Mouse (Mus musculus): ENCODE data around the gene Sel1l3. TPM values are rescaled to one million over a fixed set of nuclear protein-coding genes. Genes with fewer than 3 reads are reported as not detected.

Sel1l3 gene
- total RNA-seq, 2 experiments from 2014 or later, result 0.55 to 0.57 TPM

- DNase-seq, result no peak
- intact Hi-C loops (cut with DNase I), result no loop called here
These were observed 66.3 kb downstream of the Sel1l3 start for GRCm38 (mm10) chr5:53147418-53147817.

- intact Hi-C loops (cut with DNase I), result no loop called here
- DNase-seq, result no peak
These were observed 67.1 kb downstream of the Sel1l3 start for GRCm38 (mm10) chr5:53146684-53147061.

GRCm38 (mm10) chr5:53146049-53146683 lies 67.6 kb downstream of the Sel1l3 start:
- no peak for DNase-seq
- intact Hi-C loops (cut with DNase I), result no loop called here

GRCm38 (mm10) chr5:53142587-53142986 lies 71.1 kb downstream of the Sel1l3 start:
- intact Hi-C loops (cut with DNase I), result no loop called here
- no peak for DNase-seq

GRCm38 (mm10) chr5:53140158-53140927 lies 73.4 kb downstream of the Sel1l3 start:
- intact Hi-C loops (cut with DNase I), result no loop called here
- DNase-seq, result no peak

- intact Hi-C loops (cut with DNase I), result no loop called here
- peak in 1 of 2 experiments; percentile 6 for DNase-seq
These were observed 74.2 kb downstream of the Sel1l3 start for GRCm38 (mm10) chr5:53139566-53139965.

GRCm38 (mm10) chr5:53139140-53139539 lies 74.6 kb downstream of the Sel1l3 start:
- peak in 1 of 2 experiments; percentile 6 for DNase-seq
- intact Hi-C loops (cut with DNase I), result no loop called here

- intact Hi-C loops (cut with DNase I), result no loop called here
These were observed 75.7 kb downstream of the Sel1l3 start for GRCm38 (mm10) chr5:53138025-53138424.

GRCm38 (mm10) chr5:53135984-53136383 lies 77.7 kb downstream of the Sel1l3 start:
- intact Hi-C loops (cut with DNase I), result no loop called here
- DNase-seq, result no peak

More at GRCm38 (mm10) chr5:53138025-53138424, 75.7 kb downstream of the Sel1l3 start:
- DNase-seq, result no peak

- intact Hi-C loops (cut with DNase I), result no loop called here
- DNase-seq, result no peak
These were observed 79.7 kb downstream of the Sel1l3 start for GRCm38 (mm10) chr5:53134003-53134402.

GRCm38 (mm10) chr5:53124701-53125100 lies 89.0 kb downstream of the Sel1l3 start:
- intact Hi-C loops (cut with DNase I), result no loop called here
- DNase-seq, result no peak

GRCm38 (mm10) chr5:53123525-53124286 lies 90.0 kb downstream of the Sel1l3 start:
- intact Hi-C loops (cut with DNase I), result loop anchor here (1.0 kb wide), 1 partner anchor 244 kb away; no protein-coding TSS in a partner anchor
- peak; percentile 42 to 67 for DNase-seq

- intact Hi-C loops (cut with DNase I), result no loop called here
- no peak for DNase-seq
These were observed 94.0 kb downstream of the Sel1l3 start for GRCm38 (mm10) chr5:53119689-53120088.

- DNase-seq, result no peak
- intact Hi-C loops (cut with DNase I), result no loop called here
These were observed 95.5 kb downstream of the Sel1l3 start for GRCm38 (mm10) chr5:53118212-53118611.

- intact Hi-C loops (cut with DNase I), result no loop called here
- DNase-seq, result no peak
These were observed 99.0 kb downstream of the Sel1l3 start for GRCm38 (mm10) chr5:53114616-53115267.

GRCm38 (mm10) chr5:53112942-53113341 lies 100.8 kb downstream of the Sel1l3 start:
- intact Hi-C loops (cut with DNase I), result no loop called here
- no peak for DNase-seq

- intact Hi-C loops (cut with DNase I), result no loop called here
- no peak for DNase-seq
These were observed 102.7 kb downstream of the Sel1l3 start for GRCm38 (mm10) chr5:53111036-53111435.

- no peak for DNase-seq
- intact Hi-C loops (cut with DNase I), result no loop called here
These were observed 103.5 kb downstream of the Sel1l3 start for GRCm38 (mm10) chr5:53110225-53110624.

- intact Hi-C loops (cut with DNase I), result no loop called here
These were observed 105.1 kb downstream of the Sel1l3 start for GRCm38 (mm10) chr5:53108668-53109067.

GRCm38 (mm10) chr5:53108026-53108425 lies 105.7 kb downstream of the Sel1l3 start:
- intact Hi-C loops (cut with DNase I), result no loop called here
- no peak for DNase-seq

More at GRCm38 (mm10) chr5:53108668-53109067, 105.1 kb downstream of the Sel1l3 start:
- DNase-seq, result no peak

GRCm38 (mm10) chr5:53106731-53107130 lies 107.0 kb downstream of the Sel1l3 start:
- no peak for DNase-seq
- intact Hi-C loops (cut with DNase I), result no loop called here

All from heart, postnatal 10 days (tissue).